17 mouse cellular contexts compared by ENCODE assay signal in the genomic region with DNA sequence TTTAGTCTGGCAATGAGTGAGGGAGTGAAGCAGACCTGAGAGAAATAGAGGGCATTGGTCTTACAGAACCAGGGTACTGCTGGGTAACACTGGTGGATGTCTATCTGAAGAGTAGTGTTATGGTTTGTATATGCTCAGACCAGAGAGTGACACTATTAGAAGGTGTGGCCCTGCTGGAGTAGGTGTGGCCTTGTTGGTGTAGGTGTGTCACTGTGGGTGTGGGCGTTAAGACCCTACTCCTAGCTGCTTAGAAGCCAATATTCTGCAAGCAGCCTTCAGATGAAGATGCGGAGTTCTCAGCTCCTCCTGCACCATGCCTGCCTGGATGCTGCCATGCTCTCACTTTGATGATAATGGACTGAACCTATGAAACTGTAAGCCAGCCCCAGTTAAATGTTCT.
DNase-seq lines count a peak whose midpoint lies in the region; ATAC-seq and TF ChIP-seq lines count a peak whose summit lies in the region.
"Had no signal": no experiment of that assay in that cellular context is flagged by ENCODE, and none has a peak within 500 bp of the region (broad histone marks: within the 10 kb centered on the region; RNA-seq: fewer than 3 reads in every experiment).

No protein-coding gene starts in this region.

- peak; percentile 61 for DNase-seq in heart, embryonic 10.5 days (ENCODE audit: low spot score)
- no peak for DNase-seq in heart, postnatal 4 days
- peak; percentile 23 for DNase-seq in liver
- DNase-seq in liver, postnatal 0 days = no peak
- no peak for DNase-seq in midbrain, postnatal 0 days (ENCODE audit: low spot score)
- no peak for DNase-seq in midbrain, embryonic 11.5 days (ENCODE audit: low spot score, missing footprints)
- DNase-seq in spleen, postnatal 14 days (ENCODE audit: low spot score in 2 of 2) = no peak
- DNase-seq: adrenal gland, postnatal 10 days; cerebellum, adult 11 months; cerebellum, adult 8-10 months; cerebellum, postnatal 14 days; gastrocnemius, postnatal 36 days; heart, adult 18-20 months had no signal

- H3K4me1 ChIP-seq in heart, embryonic 10.5 days = 0 out of 2 replicates have a peak, but pooled peaks cover 2% of the 10 kb centered on the region
- peaks cover 14% of the 10 kb centered on the region for H3K4me1 ChIP-seq in liver, postnatal 0 days (ENCODE audit: insufficient read depth)
- H3K4me1 ChIP-seq in midbrain, postnatal 0 days (ENCODE audit: insufficient read depth, low read length) = no peaks in the 10 kb centered on the region
- H3K4me1 ChIP-seq in midbrain, embryonic 11.5 days (ENCODE audit: control insufficient read depth, insufficient read depth, low read length) = no peaks in the 10 kb centered on the region
- H3K4me1 ChIP-seq: embryonic facial prominence, embryonic 12.5 days; heart, embryonic 12.5 days had no signal

- no peaks in the 10 kb centered on the region for H3K9me3 ChIP-seq in heart, embryonic 10.5 days
- H3K9me3 ChIP-seq in liver, postnatal 0 days (ENCODE audit: low read length) = no peaks in the 10 kb centered on the region
- no peaks in the 10 kb centered on the region for H3K9me3 ChIP-seq in midbrain, postnatal 0 days (ENCODE audit: low read length)
- no peaks in the 10 kb centered on the region for H3K9me3 ChIP-seq in midbrain, embryonic 11.5 days (ENCODE audit: control insufficient read depth, low read length)
- H3K9me3 ChIP-seq: embryonic facial prominence, embryonic 12.5 days; forebrain, embryonic 15.5 days; heart, embryonic 12.5 days; hindbrain, embryonic 12.5 days had no signal

- TF ChIP-seq EP300 in liver, postnatal 0 days (IDR thresholded peaks at IDR 0.05; ENCODE audit: low read depth) = no peak

- no peak for TF ChIP-seq CTCF in liver, postnatal 0 days (IDR thresholded peaks at IDR 0.05; ENCODE audit: low read depth)
- no peak for TF ChIP-seq CTCF in midbrain, postnatal 0 days (IDR thresholded peaks at IDR 0.05)

- ATAC-seq in liver, postnatal 0 days = no peak
- no peak for ATAC-seq in midbrain, postnatal 0 days (ENCODE audit: low FRiP score)
- ATAC-seq in midbrain, embryonic 11.5 days (ENCODE audit: low FRiP score) = no peak

- H3K27me3 ChIP-seq in heart, embryonic 10.5 days (ENCODE audit: insufficient read depth, poor library complexity, severe bottlenecking) = no peaks in the 10 kb centered on the region
- H3K27me3 ChIP-seq in liver, postnatal 0 days (ENCODE audit: insufficient read depth, low read length) = no peaks in the 10 kb centered on the region
- H3K27me3 ChIP-seq in midbrain, postnatal 0 days (ENCODE audit: insufficient read depth, low read length) = no peaks in the 10 kb centered on the region
- H3K27me3 ChIP-seq in midbrain, embryonic 11.5 days (ENCODE audit: control insufficient read depth, insufficient read depth, low read length) = no peaks in the 10 kb centered on the region
- H3K27me3 ChIP-seq: embryonic facial prominence, embryonic 12.5 days; forebrain, embryonic 15.5 days; heart, embryonic 12.5 days; hindbrain, embryonic 12.5 days had no signal

- H3K4me2 ChIP-seq in liver, postnatal 0 days (ENCODE audit: low read depth, low read length) = no peak overlapping the region
- H3K4me2 ChIP-seq in midbrain, postnatal 0 days (ENCODE audit: low read depth, low read length, poor library complexity, severe bottlenecking) = no peak overlapping the region
- no peak overlapping the region for H3K4me2 ChIP-seq in midbrain, embryonic 11.5 days
- H3K4me2 ChIP-seq: embryonic facial prominence, embryonic 12.5 days; forebrain, embryonic 15.5 days; heart, embryonic 12.5 days; hindbrain, embryonic 12.5 days had no signal

- H3K4me3 ChIP-seq in heart, embryonic 10.5 days = no peak overlapping the region
- H3K4me3 ChIP-seq in liver, postnatal 0 days (ENCODE audit: low read depth, low read length) = no peak overlapping the region
- H3K4me3 ChIP-seq in midbrain, postnatal 0 days (ENCODE audit: low read depth, low read length) = no peak overlapping the region
- no peak overlapping the region for H3K4me3 ChIP-seq in midbrain, embryonic 11.5 days (ENCODE audit: low read depth, low read length)
- H3K4me3 ChIP-seq: embryonic facial prominence, embryonic 12.5 days; forebrain, embryonic 15.5 days; heart, embryonic 12.5 days; hindbrain, embryonic 12.5 days had no signal

- WGBS in heart, embryonic 10.5 days = 71% methylated on average over 2 of the region's 2 CpGs
- WGBS in liver, postnatal 0 days (ENCODE audit: insufficient replicate concordance) = 80% methylated on average over 2 of the region's 2 CpGs
- 79% methylated on average over 2 of the region's 2 CpGs for WGBS in midbrain, postnatal 0 days
- 90% methylated on average over 1 of the region's 2 CpGs for WGBS in midbrain, embryonic 11.5 days

- no peak overlapping the region for H3K9ac ChIP-seq in liver, postnatal 0 days (replicated peaks)
- no peak overlapping the region for H3K9ac ChIP-seq in midbrain, postnatal 0 days (replicated peaks; ENCODE audit: low read length, poor library complexity, severe bottlenecking)
- H3K9ac ChIP-seq in midbrain, embryonic 11.5 days (ENCODE audit: low read length) = no peak overlapping the region
- H3K9ac ChIP-seq: embryonic facial prominence, embryonic 12.5 days; forebrain, embryonic 15.5 days; heart, embryonic 12.5 days; hindbrain, embryonic 12.5 days had no signal

- no peak overlapping the region for H3K27ac ChIP-seq in heart, embryonic 10.5 days
- H3K27ac ChIP-seq in liver, postnatal 0 days (ENCODE audit: low read depth) = no peak overlapping the region
- H3K27ac ChIP-seq in midbrain, postnatal 0 days (ENCODE audit: low read depth, low read length) = peak overlapping the region; percentile 38; the same call in 1 of the 2 replicates
- no peak overlapping the region for H3K27ac ChIP-seq in midbrain, embryonic 11.5 days (ENCODE audit: low read depth, low read length)
- H3K27ac ChIP-seq: embryonic facial prominence, embryonic 12.5 days; forebrain, embryonic 15.5 days; hindbrain, embryonic 12.5 days had no signal

- no peaks in the 10 kb centered on the region for H3K36me3 ChIP-seq in heart, embryonic 10.5 days
- no peaks in the 10 kb centered on the region for H3K36me3 ChIP-seq in liver, postnatal 0 days (replicated peaks; ENCODE audit: insufficient read depth, low read length)
- no peaks in the 10 kb centered on the region for H3K36me3 ChIP-seq in midbrain, postnatal 0 days (ENCODE audit: insufficient read depth, low read length)
- H3K36me3 ChIP-seq in midbrain, embryonic 11.5 days (ENCODE audit: control insufficient read depth, insufficient read depth, low read length) = no peaks in the 10 kb centered on the region
- H3K36me3 ChIP-seq: embryonic facial prominence, embryonic 12.5 days; forebrain, embryonic 15.5 days; heart, embryonic 12.5 days had no signal

Comparison
In these comparisons a context has a peak if more than half of its experiments do, and no peak if none do; other contexts are left out.
1. DNase-seq: peak in heart, embryonic 10.5 days (single experiment) and liver (single experiment); none in heart, postnatal 4 days (single experiment), liver, postnatal 0 days (single experiment), midbrain, postnatal 0 days (single experiment), midbrain, embryonic 11.5 days (single experiment) and spleen, postnatal 14 days (0 of 2).